Mouse (Mus musculus) brain, embryonic 14.5 days (tissue): ENCODE data around the gene Olfr524.
A peak's percentile ranks its signal among the peaks of the same experiment; 100 is the strongest.

Experiments used
- CTCF ChIP-seq: fragments of 200-500 bp; IDR thresholded peaks from 2 replicates; pipeline ENCODE4 v1.5.1; 2012; ENCODE audit warnings: inconsistent platforms, mild to moderate bottlenecking, moderate library complexity, borderline replicate concordance; ENCODE audit not compliant: insufficient read depth, insufficient read length; ENCODE audit errors: extremely low read depth
- POLR2A ChIP-seq: fragments of 200-500 bp; IDR thresholded peaks from 2 replicates; pipeline ENCODE4 v1.6.1; 2012; ENCODE audit warnings: mild to moderate bottlenecking, inconsistent platforms, borderline replicate concordance; ENCODE audit not compliant: poor library complexity, insufficient read depth, insufficient read length, severe bottlenecking; ENCODE audit errors: extremely low read depth

- TF ChIP-seq CTCF (peak; percentile 34; the same call in 1 of the 2 replicates), POLR2A (no peak)
Measured at GRCm38 (mm10) chr7:140186646-140187620, 18.8 kb downstream of the Olfr524 start.
